Comparison of ENCODE assay signal across 18 mouse cellular contexts in the genomic region with DNA sequence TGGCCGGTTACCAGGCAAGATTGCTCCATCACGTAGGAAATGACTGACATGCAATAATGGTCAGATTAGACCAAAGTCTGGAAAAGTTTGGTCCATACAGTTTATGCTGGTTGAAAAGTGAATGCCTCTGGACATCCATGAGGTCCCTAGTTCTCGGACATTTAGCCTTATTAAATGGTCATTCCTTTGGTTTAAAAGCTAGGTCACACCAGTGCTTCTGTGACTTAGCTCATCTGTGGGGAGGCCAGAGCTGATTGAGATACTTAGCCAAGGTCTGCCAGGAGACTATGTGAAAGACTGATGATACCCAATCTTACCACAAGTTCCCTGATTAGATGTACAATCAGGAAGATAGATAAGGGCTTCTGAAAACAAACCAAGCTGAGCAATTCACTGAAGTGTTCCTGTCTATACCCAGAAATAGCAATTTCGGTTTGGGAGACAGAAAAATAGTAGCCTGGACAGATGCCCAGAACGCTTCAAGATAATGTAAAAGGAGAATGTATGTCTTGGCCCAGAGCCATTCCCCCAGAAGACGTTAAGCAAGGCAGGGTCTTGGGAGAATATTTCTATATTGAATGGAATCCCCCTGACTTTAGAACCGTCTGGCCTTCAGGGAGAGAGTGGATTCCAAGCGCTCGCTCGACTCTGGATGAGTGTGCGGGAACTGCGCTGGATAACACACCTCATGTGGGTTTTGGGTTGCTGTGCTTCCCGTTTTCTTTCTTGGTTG.
A peak's percentile ranks its signal among the peaks of the same experiment; 100 is the strongest.
DNase-seq lines count a peak whose midpoint lies in the region; ATAC-seq and TF ChIP-seq lines count a peak whose summit lies in the region.
"Had no signal": no experiment of that assay in that cellular context is flagged by ENCODE, and none has a peak within 500 bp of the region (broad histone marks: within the 10 kb centered on the region; RNA-seq: fewer than 3 reads in every experiment).

No protein-coding gene starts in this region.

- DNase-seq in forebrain, postnatal 0 days: peak; percentile 63
- DNase-seq in kidney, adult 11 months: no peak
- no peak for DNase-seq in lung, postnatal 25 days (ENCODE audit: low spot score)
- DNase-seq in urinary bladder, postnatal 10 days (ENCODE audit: low spot score): no peak
- DNase-seq: cerebellum, adult 11 months; cerebellum, postnatal 25 days; lung, postnatal 10 days; right cerebral cortex, postnatal 4 days; thymus, postnatal 25 days had no signal

- no peaks in the 10 kb centered on the region for H3K4me1 ChIP-seq in forebrain, postnatal 0 days (ENCODE audit: insufficient read depth)
- H3K4me1 ChIP-seq in forebrain, embryonic 16.5 days (replicated peaks; ENCODE audit: control insufficient read depth, insufficient read depth, low read length): no peaks in the 10 kb centered on the region; the same call in 1 of the 2 replicates
- peaks cover 9% of the 10 kb centered on the region; the same call in 1 of the 2 replicates for H3K4me1 ChIP-seq in kidney, embryonic 14.5 days (ENCODE audit: control insufficient read depth, insufficient read depth, low read length)
- H3K4me1 ChIP-seq in lung, embryonic 15.5 days: peaks cover 26% of the 10 kb centered on the region
- 0 out of 2 replicates have a peak, but pooled peaks cover 2% of the 10 kb centered on the region for H3K4me1 ChIP-seq in stomach, embryonic 15.5 days
- H3K4me1 ChIP-seq: limb, embryonic 12.5 days had no signal

- H3K36me3 ChIP-seq in forebrain, postnatal 0 days (ENCODE audit: insufficient read depth): no peaks in the 10 kb centered on the region
- no peaks in the 10 kb centered on the region for H3K36me3 ChIP-seq in forebrain, embryonic 16.5 days (ENCODE audit: control insufficient read depth, insufficient read depth)
- no peaks in the 10 kb centered on the region for H3K36me3 ChIP-seq in kidney, embryonic 14.5 days (ENCODE audit: control insufficient read depth, insufficient read depth, low read length)
- H3K36me3 ChIP-seq in lung, embryonic 15.5 days: no peaks in the 10 kb centered on the region
- H3K36me3 ChIP-seq in stomach, embryonic 15.5 days: no peaks in the 10 kb centered on the region
- H3K36me3 ChIP-seq: hindbrain, embryonic 12.5 days; limb, embryonic 12.5 days; neural tube, embryonic 12.5 days had no signal

- no peak for TF ChIP-seq CTCF in forebrain, postnatal 0 days (IDR thresholded peaks at IDR 0.05; ENCODE audit: low read depth)

- no peak overlapping the region for H3K4me2 ChIP-seq in forebrain, postnatal 0 days (ENCODE audit: low read depth)
- H3K4me2 ChIP-seq in forebrain, embryonic 16.5 days (ENCODE audit: low read length): no peak overlapping the region
- H3K4me2 ChIP-seq in kidney, embryonic 14.5 days (replicated peaks; ENCODE audit: low read depth, low read length): no peak overlapping the region
- H3K4me2 ChIP-seq in lung, embryonic 15.5 days: peak overlapping the region; percentile 9; the same call in 1 of the 2 replicates
- H3K4me2 ChIP-seq in stomach, embryonic 15.5 days: no peak overlapping the region
- H3K4me2 ChIP-seq: hindbrain, embryonic 12.5 days; limb, embryonic 12.5 days; neural tube, embryonic 12.5 days had no signal

- no peak for ATAC-seq in forebrain, postnatal 0 days
- no peak for ATAC-seq in forebrain, embryonic 16.5 days
- ATAC-seq in kidney, embryonic 14.5 days (ENCODE audit: low FRiP score, low TSS enrichment): peak; percentile 74
- peak; percentile 73 for ATAC-seq in lung, embryonic 15.5 days (ENCODE audit: borderline replicate concordance, extremely low read depth, low FRiP score, low TSS enrichment)
- ATAC-seq in stomach, embryonic 15.5 days (ENCODE audit: insufficient read depth, low FRiP score, low read depth): peak; percentile 31; the same call in 1 of the 2 replicates
- ATAC-seq: intestine, embryonic 16.5 days; Patski had no signal

- H3K27me3 ChIP-seq in forebrain, postnatal 0 days (ENCODE audit: insufficient read depth, low read length): no peaks in the 10 kb centered on the region
- H3K27me3 ChIP-seq in forebrain, embryonic 16.5 days (replicated peaks; ENCODE audit: control insufficient read depth, insufficient read depth, low read length): no peaks in the 10 kb centered on the region
- no peaks in the 10 kb centered on the region for H3K27me3 ChIP-seq in kidney, embryonic 14.5 days (ENCODE audit: control insufficient read depth, insufficient read depth, low read length)
- peaks cover 7% of the 10 kb centered on the region; the same call in 1 of the 2 replicates for H3K27me3 ChIP-seq in lung, embryonic 15.5 days
- H3K27me3 ChIP-seq in stomach, embryonic 15.5 days (replicated peaks): no peaks in the 10 kb centered on the region
- H3K27me3 ChIP-seq: hindbrain, embryonic 12.5 days; limb, embryonic 12.5 days; neural tube, embryonic 12.5 days; Patski had no signal

- WGBS in forebrain, postnatal 0 days: 78% methylated on average over 13 of the region's 13 CpGs
- 75% methylated on average over 13 of the region's 13 CpGs for WGBS in forebrain, embryonic 16.5 days
- 53% methylated on average over 13 of the region's 13 CpGs for WGBS in kidney, embryonic 14.5 days
- WGBS in lung, embryonic 15.5 days: 24% methylated on average over 13 of the region's 13 CpGs
- WGBS in stomach, embryonic 15.5 days: 41% methylated on average over 13 of the region's 13 CpGs

- H3K4me3 ChIP-seq in forebrain, postnatal 0 days (ENCODE audit: low read depth, low read length): no peak overlapping the region
- no peak overlapping the region for H3K4me3 ChIP-seq in forebrain, embryonic 16.5 days (replicated peaks; ENCODE audit: low read length)
- H3K4me3 ChIP-seq in kidney, embryonic 14.5 days (ENCODE audit: low read length): no peak overlapping the region
- H3K4me3 ChIP-seq in lung, embryonic 15.5 days: no peak overlapping the region
- no peak overlapping the region for H3K4me3 ChIP-seq in stomach, embryonic 15.5 days (replicated peaks)
- H3K4me3 ChIP-seq: hindbrain, embryonic 12.5 days; limb, embryonic 12.5 days; neural tube, embryonic 12.5 days had no signal

- no peaks in the 10 kb centered on the region for H3K9me3 ChIP-seq in forebrain, postnatal 0 days (ENCODE audit: low read length)
- H3K9me3 ChIP-seq in forebrain, embryonic 16.5 days (ENCODE audit: control insufficient read depth, low read length): no peaks in the 10 kb centered on the region
- H3K9me3 ChIP-seq in kidney, embryonic 14.5 days (ENCODE audit: control insufficient read depth, low read length): no peaks in the 10 kb centered on the region
- no peaks in the 10 kb centered on the region for H3K9me3 ChIP-seq in lung, embryonic 15.5 days
- H3K9me3 ChIP-seq in stomach, embryonic 15.5 days: no peaks in the 10 kb centered on the region
- H3K9me3 ChIP-seq: hindbrain, embryonic 12.5 days; limb, embryonic 12.5 days; neural tube, embryonic 12.5 days had no signal

- H3K27ac ChIP-seq in forebrain, postnatal 0 days (ENCODE audit: low read depth, low read length): no peak overlapping the region
- no peak overlapping the region for H3K27ac ChIP-seq in forebrain, embryonic 16.5 days (ENCODE audit: low read length)
- peak overlapping the region; percentile 66; the same call in 1 of the 2 replicates for H3K27ac ChIP-seq in kidney, embryonic 14.5 days (ENCODE audit: low read depth, low read length)
- peak overlapping the region; percentile 67 for H3K27ac ChIP-seq in lung, embryonic 15.5 days
- H3K27ac ChIP-seq in stomach, embryonic 15.5 days: peak overlapping the region; percentile 46
- H3K27ac ChIP-seq: hindbrain, embryonic 12.5 days; limb, embryonic 12.5 days; neural tube, embryonic 12.5 days had no signal

- H3K9ac ChIP-seq in forebrain, postnatal 0 days: no peak overlapping the region
- no peak overlapping the region for H3K9ac ChIP-seq in forebrain, embryonic 16.5 days (replicated peaks; ENCODE audit: low read depth, low read length)
- H3K9ac ChIP-seq in kidney, embryonic 14.5 days (ENCODE audit: low read depth, low read length): no peak overlapping the region
- H3K9ac ChIP-seq in lung, embryonic 15.5 days: no peak overlapping the region
- no peak overlapping the region for H3K9ac ChIP-seq in stomach, embryonic 15.5 days
- H3K9ac ChIP-seq: hindbrain, embryonic 12.5 days; limb, embryonic 12.5 days; neural tube, embryonic 12.5 days had no signal

Comparison
In these comparisons a context has a peak if more than half of its experiments do, and no peak if none do; other contexts are left out.
1. ATAC-seq: peak in kidney, embryonic 14.5 days (single experiment), lung, embryonic 15.5 days (single experiment) and stomach, embryonic 15.5 days (single experiment); none in forebrain, postnatal 0 days (single experiment) and forebrain, embryonic 16.5 days (single experiment).
2. H3K27ac ChIP-seq: peak in kidney, embryonic 14.5 days (single experiment), lung, embryonic 15.5 days (single experiment) and stomach, embryonic 15.5 days (single experiment); none in forebrain, postnatal 0 days (single experiment) and forebrain, embryonic 16.5 days (single experiment).